Mouse (Mus musculus) ES-E14 (cell line): Measurements from ENCODE around the gene Gsx2. TPM values are rescaled to one million over a fixed set of nuclear protein-coding genes. Genes with fewer than 3 reads are reported as not detected.

Source experiments
- DNase-seq: peaks from one replicate; pipeline ENCODE4 v3.0.0-alpha.2; 2013; ENCODE audit warnings: low read depth, low spot score
- H3K27ac ChIP-seq: 2 replicates; pipeline ENCODE4 v1.5.1; 2012; ENCODE audit warnings: low read depth, mild to moderate bottlenecking, low read length, moderate library complexity, mixed read lengths; ENCODE audit not compliant: poor library complexity, insufficient read depth, severe bottlenecking
- H3K36me3 ChIP-seq: 2 replicates; pipeline ENCODE4 v1.6.1; 2012; ENCODE audit warnings: mild to moderate bottlenecking, low read length, moderate library complexity, mixed read lengths; ENCODE audit not compliant: control insufficient read depth, poor library complexity, insufficient read depth, severe bottlenecking
- H3K4me1 ChIP-seq, 2 experiments: fragments of 150-350 bp in 1 of 2; sonication (generic) in 1 of 2; 2 replicates each; pipeline ENCODE4 v1.6.1; 2012; ENCODE audit warnings: low read length in 2 of 2, mild to moderate bottlenecking in 1 of 2, mixed read lengths in 1 of 2; ENCODE audit not compliant: control insufficient read depth in 2 of 2, insufficient read depth in 2 of 2, poor library complexity in 1 of 2
- H3K4me3 ChIP-seq, 2 experiments: fragments of 150-350 bp in 1 of 2; sonication (generic) in 1 of 2; 2 replicates each; pipeline ENCODE4 v1.5.1; 2012; ENCODE audit warnings: low read length in 2 of 2, low read depth in 1 of 2, mild to moderate bottlenecking in 1 of 2, mixed read lengths in 1 of 2; ENCODE audit not compliant: insufficient read depth in 1 of 2, poor library complexity in 1 of 2, severe bottlenecking in 1 of 2
- H3K9ac ChIP-seq: 2 replicates; pipeline ENCODE4 v1.6.1; 2012; ENCODE audit warnings: low read depth, mild to moderate bottlenecking, low read length, mixed read lengths; ENCODE audit not compliant: poor library complexity, insufficient read depth, severe bottlenecking
- H3K9me3 ChIP-seq: fragments of 150-350 bp; sonication (generic); 2 replicates; pipeline ENCODE4 v1.6.1; 2012; ENCODE audit warnings: low read depth, mild to moderate bottlenecking, low read length; ENCODE audit not compliant: control insufficient read depth, insufficient read depth
- CHD2 ChIP-seq: IDR thresholded peaks from 2 replicates; pipeline ENCODE4 v1.6.1; 2014; ENCODE audit warnings: mild to moderate bottlenecking, low read depth, low read length, inconsistent platforms
- HCFC1 ChIP-seq: IDR thresholded peaks from 2 replicates; pipeline ENCODE4 v1.6.1; 2012; ENCODE audit warnings: low read length, inconsistent platforms, borderline replicate concordance; ENCODE audit not compliant: insufficient read depth
- MAFK ChIP-seq: IDR thresholded peaks from 2 replicates; pipeline ENCODE4 v1.6.1; 2014; ENCODE audit warnings: mild to moderate bottlenecking, low read depth, low read length, inconsistent platforms; ENCODE audit not compliant: insufficient read depth
- ZC3H11A ChIP-seq: IDR thresholded peaks from 2 replicates; pipeline ENCODE4 v1.6.1; 2012; ENCODE audit warnings: low read depth, mild to moderate bottlenecking, inconsistent platforms, low read length, borderline replicate concordance
- ZNF384 ChIP-seq: IDR thresholded peaks from 2 replicates; pipeline ENCODE4 v1.6.1; 2012; ENCODE audit warnings: low read depth, low read length, inconsistent platforms
- in situ Hi-C, 2 experiments: fragments of 600-800 bp; cut with MboI; formaldehyde crosslinking; loops; one replicate each; pipeline ENCODE4 v1.15.1; 2025; ENCODE audit warnings: low sequenced_read_pairs in 2 of 2, inconsistent platforms in 1 of 2; ENCODE audit not compliant: unreplicated experiment in 2 of 2
- total RNA-seq: library from RNA; depleted of rRNA; stranded (reverse); fragments of 300-350 nt; gene quantifications from 2 replicates; pipeline ENCODE4 v1.2.3, GENCODE M21; 2012

The Gsx2 gene
- total RNA-seq, 1 experiment, result not detected

- peak overlapping the region; percentile 34 for H3K27ac ChIP-seq
- H3K9me3 ChIP-seq, result no peaks in the 10 kb centered on the region
- in situ Hi-C loops, result no loop called here
- peak overlapping the region; percentile 93 for H3K9ac ChIP-seq
- TF ChIP-seq CHD2, result no peak
- TF ChIP-seq ZC3H11A, result no peak
- no peak for TF ChIP-seq MAFK
- TF ChIP-seq ZNF384, result no peak
- no peak for TF ChIP-seq HCFC1
- H3K4me1 ChIP-seq, result peaks cover 5 to 9% of the 10 kb centered on the region in 2 experiments; a peak in 2 of 4 replicates
- peak overlapping the region; percentile 84 to 98 for H3K4me3 ChIP-seq
- no peak for DNase-seq
- H3K36me3 ChIP-seq, result no peaks in the 10 kb centered on the region
These were observed 31.6 kb upstream of the Gsx2 start for GRCm38 (mm10) chr5:75043621-75044301.

- Histone ChIP-seq H3K9ac (peak within 1 kb of the TSS; percentile 93), H3K27ac (peak within 1 kb of the TSS; percentile 34), H3K4me3 (peak within 1 kb of the TSS; percentile 84 to 98), H3K9me3 (no peaks in the 10 kb centered on the region), H3K36me3 (no peaks in the 10 kb centered on the region), H3K4me1 (peaks cover 5 to 9% of the 10 kb centered on the region in 2 experiments; a peak in 2 of 4 replicates)
- TF ChIP-seq ZNF384 (no peak), CHD2 (0 out of 2 replicates have a peak, but pooled peaks have one; percentile 63)
- in situ Hi-C loops, result no loop called here
- peak; percentile 58 for DNase-seq
These were observed 31.0 kb upstream of the Gsx2 start, which contains the start of gene Chic2 for GRCm38 (mm10) chr5:75044310-75044904. Gene Chic2, minus strand, starts transcription at chr5:75044774.

GRCm38 (mm10) chr5:75045371-75045770 is 30.0 kb upstream of the Gsx2 start:
- TF ChIP-seq MAFK (no peak), CHD2 (no peak), ZNF384 (no peak), ZC3H11A (no peak), HCFC1 (no peak)
- Histone ChIP-seq H3K9me3 (no peaks in the 10 kb centered on the region), H3K9ac (no peak overlapping the region), H3K4me1 (peaks cover 5 to 9% of the 10 kb centered on the region in 2 experiments; a peak in 2 of 4 replicates), H3K27ac (no peak overlapping the region), H3K36me3 (no peaks in the 10 kb centered on the region), H3K4me3 (no peak overlapping the region)
- DNase-seq, result no peak
- in situ Hi-C loops, result no loop called here

- TF ChIP-seq CHD2 (no peak), ZC3H11A (no peak), ZNF384 (no peak), MAFK (no peak), HCFC1 (no peak)
- Histone ChIP-seq H3K9me3 (no peaks in the 10 kb centered on the region), H3K9ac (no peak overlapping the region), H3K27ac (no peak overlapping the region), H3K4me3 (no peak overlapping the region), H3K36me3 (no peaks in the 10 kb centered on the region), H3K4me1 (peaks cover 5 to 9% of the 10 kb centered on the region in 2 experiments; a peak in 2 of 4 replicates)
- in situ Hi-C loops, result no loop called here
- no peak for DNase-seq
These were observed 28.6 kb upstream of the Gsx2 start for GRCm38 (mm10) chr5:75046681-75047321.
